Mouse (Mus musculus): Measurements from ENCODE around the gene F2r.

Gene F2r

DNA sequence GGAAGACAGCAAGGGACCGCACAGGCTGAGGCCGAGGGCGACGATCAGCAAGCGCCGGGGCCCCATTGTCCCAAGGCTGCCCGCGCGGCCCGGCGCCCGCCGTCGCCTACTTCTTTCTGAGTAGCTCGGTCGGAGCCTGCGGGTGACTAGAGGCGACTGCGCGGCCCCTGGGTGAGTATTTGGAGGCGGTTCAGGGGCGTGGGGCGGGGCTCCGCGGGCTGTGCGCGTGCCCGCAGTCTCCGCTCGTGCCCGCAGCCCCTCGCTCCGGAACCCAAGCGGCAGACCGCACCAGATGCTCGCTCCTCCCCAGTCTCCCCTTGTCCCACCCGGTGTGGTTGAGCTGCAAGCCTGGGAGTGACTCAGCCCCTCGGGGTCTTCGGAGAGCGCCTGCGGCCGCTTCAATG, at the start of gene F2r:
Gene F2r, minus strand, starts transcription at position 179 of the 404 bp plus-strand sequence.
- peak; percentile 89 for DNase-seq (ENCODE audit: low read depth, low spot score)

DNA sequence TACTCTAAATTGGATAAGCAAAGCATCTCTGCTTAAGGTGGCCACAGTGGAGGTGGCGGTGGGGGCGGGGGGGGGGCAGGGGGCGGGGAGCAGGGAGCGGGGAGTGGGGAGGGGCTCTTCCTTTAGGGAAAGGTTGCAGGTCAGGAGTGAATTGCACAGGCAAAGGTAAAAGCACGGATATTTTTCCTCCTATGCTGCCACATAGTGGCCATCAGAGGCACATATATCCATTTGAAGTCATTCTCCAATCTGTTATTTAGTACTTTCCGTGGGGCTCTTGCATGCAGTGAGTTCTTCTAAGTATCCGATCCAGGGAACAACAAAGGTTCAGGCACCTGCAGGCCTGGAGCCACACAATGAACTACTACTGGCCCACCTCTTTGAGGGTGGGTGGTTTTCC, 49.0 kb upstream of the F2r start:
- DNase-seq (ENCODE audit: low read depth, low spot score), result no peak

DNA sequence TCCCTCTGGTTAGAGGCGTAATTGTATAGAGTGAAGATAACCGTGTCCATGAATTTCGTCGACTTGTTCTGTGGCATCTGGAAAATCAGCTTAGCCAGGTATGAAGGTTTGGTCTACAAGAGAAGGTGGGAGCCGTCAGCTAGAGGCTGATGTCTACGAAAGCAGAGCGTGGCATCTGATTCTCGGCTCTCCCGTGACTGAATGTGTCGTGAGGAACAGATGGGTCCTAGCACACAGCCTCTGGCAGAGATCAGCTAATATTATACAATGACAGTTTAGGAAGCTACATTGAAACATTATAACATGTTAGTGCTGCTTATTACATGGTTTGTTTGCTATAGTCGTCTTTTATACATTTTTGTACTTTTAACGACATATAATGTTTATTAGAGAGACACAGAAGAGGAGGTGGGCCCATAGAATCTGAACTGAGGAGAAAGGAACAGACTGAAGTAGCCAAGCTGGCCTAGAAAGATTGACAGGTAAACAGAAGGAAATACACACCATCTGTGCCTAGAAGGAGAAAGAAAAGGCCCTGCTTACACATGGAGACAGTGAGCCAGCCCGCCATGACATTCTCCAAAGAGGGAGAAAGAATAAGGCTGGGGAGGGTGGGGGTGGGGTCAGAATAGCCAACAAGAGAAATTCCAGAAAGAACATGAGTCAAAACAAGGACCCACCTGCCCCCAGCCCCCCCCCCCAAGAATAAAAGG, 47.5 kb upstream of the F2r start:
- no peak for DNase-seq (ENCODE audit: low read depth, low spot score)

DNA sequence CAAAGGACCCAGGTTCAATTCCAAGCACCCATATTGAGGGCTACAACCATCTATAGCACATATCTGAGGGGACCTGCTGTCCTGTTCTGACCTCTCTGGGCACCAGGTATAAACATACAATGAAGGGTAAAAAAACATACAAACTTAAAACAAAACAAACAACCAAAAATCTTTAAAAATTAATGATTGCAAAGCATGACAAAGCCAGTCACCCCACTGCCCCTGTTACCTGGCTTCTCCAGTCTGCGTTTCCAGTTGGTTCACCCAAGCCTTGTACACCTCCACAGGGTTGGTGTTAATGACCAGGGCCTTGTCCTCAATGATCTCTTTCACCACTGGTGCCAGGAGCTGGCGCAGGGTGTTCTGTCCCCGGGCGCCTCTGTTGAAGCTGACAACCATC, 45.5 kb upstream of the F2r start:
- DNase-seq (ENCODE audit: low read depth, low spot score), result no peak

DNA sequence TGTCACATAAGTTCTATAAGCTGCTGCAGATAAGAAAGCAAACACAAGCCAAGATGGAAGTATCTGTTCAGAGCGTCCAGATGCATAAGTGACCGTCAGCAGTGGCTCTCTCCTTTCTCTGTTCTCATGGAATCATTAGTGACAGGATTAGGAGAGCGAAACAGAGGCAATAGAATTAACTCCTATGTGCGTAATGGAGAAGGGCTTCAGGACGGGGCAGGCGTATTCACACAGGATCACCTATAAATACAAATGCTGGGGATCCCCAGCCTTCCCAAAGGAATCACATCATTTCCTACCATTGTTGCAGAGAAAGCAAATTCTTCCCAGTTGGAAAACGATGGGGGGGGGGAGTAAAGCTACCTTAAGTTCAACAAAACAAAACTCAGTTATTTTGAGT, 41.1 kb upstream of the F2r start:
- no peak for DNase-seq (ENCODE audit: low read depth, low spot score)

DNA sequence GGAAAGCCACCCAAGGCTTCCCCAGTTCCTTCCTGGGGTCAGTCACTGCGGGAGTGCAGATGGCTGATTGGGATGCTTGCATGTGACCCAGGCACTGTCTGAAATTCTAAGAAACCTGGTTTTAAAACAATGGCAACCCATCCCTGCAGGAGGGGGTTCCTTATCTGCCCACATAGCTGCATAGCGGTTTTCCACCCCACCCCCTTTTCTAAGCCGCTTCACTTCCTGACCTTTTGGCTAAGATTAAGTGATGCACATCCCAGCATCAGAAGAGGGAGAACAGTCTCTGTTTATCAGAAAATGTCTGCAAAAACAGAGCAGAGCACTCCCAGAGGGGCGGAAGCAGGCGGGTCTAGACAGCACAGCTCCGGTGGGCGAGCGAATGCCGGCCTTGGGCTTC, 38.9 kb upstream of the F2r start:
- no peak for DNase-seq (ENCODE audit: low read depth, low spot score)

DNA sequence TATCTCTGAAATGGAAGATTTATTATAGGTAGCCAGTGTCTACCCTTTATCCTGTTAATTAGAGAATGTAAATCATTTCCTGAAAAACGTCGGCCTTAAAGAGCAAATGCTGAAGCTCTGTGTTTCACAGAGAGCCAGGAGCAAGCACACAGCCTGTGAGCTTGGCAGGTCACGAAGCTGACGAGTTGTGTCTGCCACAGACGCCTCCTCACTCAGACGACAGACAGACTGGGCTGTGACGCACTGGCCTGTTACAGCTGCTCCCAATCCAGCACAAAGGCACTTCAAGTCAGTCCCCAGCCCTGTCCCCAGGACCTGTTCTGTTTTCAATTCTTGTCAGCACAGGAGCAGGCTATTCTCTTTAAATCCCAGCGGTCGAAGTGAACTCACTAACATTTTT, 37.0 kb upstream of the F2r start:
- no peak for DNase-seq (ENCODE audit: low read depth, low spot score)

DNA sequence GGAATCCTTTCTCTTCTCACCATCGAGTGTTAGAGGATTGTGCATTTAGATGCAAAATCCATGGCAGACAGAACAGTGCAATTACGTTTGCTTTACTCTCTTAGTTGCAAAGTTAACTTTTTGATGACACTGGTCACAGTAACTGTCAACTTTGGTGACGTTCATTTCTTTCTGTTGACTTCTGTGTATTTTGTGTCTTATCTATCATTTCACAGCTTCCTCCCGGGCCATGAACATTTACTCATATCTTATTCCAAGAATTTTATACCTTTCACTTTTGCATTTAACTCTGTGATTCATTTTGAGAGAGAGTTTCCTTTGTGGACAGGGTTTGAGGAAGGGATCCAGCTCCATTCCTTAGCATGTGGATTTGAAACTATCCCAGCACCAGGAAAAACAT, 35.4 kb upstream of the F2r start:
- DNase-seq (ENCODE audit: low read depth, low spot score), result no peak

DNA sequence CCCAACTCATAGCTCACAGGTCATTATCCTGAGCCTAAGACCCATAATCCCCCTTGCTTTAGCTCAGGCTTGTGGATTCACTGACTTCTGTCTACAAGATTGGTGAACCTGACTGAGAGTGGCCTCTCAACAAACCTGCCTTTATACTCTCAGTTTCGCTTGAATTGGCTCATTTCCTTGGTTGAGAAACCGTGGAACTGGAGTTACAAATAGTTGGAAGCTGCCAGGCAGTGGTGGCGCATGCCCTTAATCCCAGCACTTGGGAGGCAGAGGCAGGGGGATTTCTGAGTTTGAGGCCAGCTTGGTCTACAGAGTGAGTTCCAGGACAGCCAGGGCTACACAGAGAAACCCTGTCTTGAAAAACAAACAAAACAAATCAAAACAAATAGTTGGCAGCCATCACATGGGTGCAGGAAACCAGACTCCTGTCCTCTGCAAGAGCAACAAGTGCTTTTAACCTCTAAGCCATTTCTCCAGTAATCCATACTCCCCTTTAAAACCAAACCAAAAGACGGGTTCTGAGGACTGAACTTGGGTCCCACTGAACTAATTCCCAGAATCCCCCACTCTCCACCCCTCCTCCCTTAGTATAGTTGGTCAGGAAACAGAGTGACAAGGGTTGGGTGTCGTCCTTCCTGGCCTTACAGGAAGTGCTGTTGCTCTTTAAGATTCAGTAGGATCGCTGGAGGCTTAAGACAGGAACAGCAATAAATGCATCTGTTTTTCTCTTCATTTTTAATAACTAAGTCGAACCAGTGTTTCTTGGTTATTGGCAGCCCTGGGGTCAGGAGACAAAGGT, 33.8 kb upstream of the F2r start:
- DNase-seq (ENCODE audit: low read depth, low spot score), result no peak

DNA sequence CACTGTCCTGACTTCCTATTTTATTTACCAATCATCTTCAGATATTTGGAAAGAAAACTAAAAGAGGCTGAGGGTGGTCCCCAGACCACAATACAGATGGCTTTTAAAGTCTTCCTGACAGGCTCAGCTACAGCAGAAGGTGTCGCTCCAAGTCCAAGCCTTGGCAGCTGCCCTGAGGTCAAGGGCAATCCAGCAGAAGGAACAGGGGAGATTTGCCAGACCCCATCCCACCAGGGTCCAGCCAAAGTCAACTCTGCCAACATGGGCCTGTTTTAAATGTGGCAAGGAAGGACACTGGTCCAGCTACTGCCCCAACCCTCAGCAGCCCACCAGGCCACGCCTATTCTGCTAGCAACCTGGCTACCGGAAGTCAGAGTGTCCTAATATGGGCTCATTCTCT, 31.7 kb upstream of the F2r start:
- no peak for DNase-seq (ENCODE audit: low read depth, low spot score)

DNA sequence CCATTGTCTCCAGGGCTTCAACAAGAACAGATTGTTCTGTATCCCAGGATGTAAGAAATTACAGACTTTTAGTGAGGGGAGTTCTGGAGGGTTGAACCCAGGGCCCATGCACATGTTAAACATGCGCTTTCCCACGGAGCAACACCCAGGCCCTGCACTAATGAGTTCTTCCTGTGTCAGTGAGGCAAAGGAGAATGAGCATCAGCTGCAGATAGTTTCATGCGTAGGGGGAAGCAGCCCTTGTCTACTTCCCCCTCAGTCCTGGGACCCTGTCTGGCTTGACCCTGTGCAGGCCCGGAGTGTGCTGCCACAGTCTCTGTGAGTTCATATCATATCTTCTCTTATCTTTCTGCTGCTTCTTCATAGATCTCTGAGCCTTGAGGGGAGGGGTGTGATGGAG, 29.0 kb upstream of the F2r start:
- DNase-seq (ENCODE audit: low read depth, low spot score), result no peak

DNA sequence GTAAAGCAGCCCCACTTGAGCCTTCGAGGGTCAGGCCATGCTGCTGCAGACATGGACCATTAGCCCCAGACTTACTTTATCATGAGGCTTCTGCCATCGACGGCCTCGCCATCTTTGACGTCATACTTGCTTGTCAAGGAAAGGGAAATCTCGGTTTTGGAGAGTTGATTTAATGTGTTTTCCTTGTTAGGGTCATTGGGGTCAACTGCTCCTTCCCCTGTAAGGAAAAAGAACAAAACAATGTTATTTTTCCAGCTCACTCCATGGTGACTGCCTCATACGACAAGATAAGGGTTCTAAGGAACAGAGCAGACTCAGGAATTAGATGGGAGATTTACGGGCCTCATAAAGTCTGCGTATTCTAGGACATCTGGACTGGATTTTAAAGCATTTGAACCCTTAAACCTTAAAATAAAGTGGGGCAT, 28.4 kb upstream of the F2r start:
- DNase-seq (ENCODE audit: low read depth, low spot score), result no peak

DNA sequence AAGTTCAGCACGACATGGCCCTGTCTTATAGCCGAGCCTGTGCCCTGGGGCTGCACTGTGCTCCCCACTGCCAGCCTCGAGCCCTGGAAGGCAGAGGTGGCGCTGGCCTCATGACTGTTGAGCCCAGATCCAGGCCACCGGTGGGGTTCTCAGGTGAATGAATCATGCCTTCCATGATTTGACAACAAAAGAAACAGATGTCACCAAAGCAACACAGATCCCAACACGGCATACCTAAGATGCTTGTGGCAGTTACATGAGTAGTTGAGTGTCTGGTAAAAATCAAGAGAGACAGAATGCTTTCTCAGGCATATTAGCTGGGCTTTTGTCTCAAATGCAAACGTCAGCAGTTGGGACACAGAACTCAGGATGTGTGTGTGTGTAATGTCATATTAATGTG, 25.5 kb upstream of the F2r start:
- no peak for DNase-seq (ENCODE audit: low read depth, low spot score)

DNA sequence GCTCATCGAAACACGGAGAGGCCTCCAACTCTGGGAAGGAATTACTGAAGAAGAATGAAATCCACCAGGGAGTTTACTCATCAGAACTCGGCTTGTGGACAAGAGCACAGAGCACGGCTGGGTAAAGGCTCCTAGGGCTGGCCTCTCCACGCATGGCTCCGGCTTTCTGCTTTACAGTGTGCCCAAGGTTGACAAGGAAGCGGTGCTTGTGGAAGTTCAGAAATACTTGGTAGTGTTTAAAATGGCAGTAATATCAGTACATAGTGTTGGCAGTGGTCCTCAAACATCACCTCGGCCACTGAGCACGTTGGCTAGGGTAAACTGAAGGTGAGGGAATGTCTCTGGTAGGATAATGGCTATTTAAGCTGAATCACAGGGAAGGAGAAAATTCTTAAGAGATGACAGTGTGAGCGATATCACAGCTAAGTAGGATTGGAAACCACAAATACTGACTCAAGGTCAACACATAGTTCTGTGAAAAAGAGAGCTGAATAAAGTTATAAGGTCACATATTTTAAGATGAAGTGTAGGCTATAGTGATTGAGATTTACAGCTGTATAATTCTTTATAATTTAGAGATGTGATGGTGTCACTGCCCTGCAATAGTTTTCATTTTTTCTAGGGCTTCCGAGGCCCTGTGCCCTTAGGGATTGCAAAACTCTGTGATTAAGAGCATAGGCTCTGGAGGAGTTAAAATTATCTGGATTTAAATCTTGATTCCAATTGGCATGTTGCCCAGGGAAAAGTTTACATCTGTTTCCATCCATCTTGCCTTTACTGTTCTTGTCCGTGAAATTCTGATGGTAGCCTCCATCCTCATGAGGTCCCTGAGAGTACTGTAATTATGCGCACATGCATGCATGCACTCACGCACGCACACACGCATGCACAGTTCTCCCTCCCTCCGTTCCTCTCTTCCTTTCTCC, 23.0 kb upstream of the F2r start:
- DNase-seq (ENCODE audit: low read depth, low spot score), result no peak

DNA sequence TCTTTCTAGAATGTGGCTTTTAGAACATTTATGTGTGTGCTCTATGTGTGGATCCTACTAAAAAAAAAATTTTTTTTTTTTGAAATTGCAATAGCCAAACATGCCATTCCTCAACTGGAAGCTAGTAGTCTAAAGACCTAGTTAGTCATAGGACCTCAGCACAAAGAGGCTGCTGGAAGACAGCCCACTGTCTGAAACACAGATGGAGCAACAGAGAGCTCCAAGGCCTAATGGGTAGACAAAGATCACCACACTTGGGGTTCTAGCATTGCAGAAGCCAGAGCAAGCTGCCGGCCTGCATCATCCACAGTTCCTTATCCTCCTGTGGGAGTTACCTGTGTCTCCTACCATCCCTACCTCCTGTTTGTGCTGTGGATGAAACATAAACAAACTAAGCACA, 22.1 kb upstream of the F2r start:
- no peak for DNase-seq (ENCODE audit: low read depth, low spot score)

DNA sequence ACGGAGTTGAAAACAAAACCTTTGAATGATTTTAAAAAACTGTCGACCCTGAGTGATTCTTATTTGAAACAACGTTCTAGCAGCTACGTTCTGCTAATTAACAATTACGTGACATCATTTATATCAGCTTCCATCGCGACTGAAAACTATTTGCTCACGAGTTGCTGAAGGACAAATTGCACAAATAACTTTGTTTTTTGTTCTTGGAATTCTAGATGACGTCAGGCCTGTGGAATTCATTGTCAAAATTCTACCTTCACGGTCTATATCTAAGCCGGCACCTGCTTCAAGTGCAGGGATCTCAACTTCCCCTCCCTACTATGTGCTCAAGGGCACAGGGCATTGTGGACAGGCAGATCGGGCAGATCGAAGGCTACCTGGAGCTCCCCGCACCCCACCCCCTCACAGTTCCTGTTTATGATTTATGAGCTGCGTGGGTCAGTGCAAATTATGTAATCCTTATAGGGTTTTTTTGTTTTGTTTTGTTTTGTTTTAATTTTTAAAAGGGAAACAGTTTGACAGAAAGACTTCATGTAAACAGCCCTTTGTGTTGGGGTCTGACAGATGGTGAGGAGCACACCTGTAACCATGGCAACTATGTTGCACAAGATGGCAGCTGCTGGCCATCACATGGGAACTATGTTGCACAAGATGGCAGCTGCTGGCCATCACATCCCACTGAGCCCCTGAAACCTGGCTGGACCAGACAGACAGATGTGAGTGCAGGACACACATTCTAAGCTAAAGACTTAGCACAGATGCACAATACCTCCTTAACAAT, 21.2 kb upstream of the F2r start:
- no peak for DNase-seq (ENCODE audit: low read depth, low spot score)

DNA sequence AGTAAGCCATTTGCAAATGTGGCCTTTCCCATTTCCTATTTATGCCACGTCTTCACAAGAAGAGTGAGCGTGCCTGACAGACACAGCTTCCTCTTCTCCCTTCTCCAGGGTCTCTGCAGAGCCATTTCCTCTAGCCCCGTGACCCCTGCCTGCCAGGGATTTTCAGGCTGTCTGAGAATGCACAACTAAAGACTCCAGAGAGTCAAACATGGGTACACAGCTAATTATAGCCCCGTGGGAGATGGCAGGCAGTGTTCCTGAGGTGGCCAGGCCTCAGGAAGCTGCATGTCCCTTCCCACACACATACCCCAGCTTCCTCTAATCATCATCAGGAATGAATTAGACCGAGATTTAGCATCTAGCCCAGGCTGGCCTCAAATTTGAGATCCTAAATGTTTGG, 20.6 kb upstream of the F2r start:
- no peak for DNase-seq (ENCODE audit: low read depth, low spot score)

DNA sequence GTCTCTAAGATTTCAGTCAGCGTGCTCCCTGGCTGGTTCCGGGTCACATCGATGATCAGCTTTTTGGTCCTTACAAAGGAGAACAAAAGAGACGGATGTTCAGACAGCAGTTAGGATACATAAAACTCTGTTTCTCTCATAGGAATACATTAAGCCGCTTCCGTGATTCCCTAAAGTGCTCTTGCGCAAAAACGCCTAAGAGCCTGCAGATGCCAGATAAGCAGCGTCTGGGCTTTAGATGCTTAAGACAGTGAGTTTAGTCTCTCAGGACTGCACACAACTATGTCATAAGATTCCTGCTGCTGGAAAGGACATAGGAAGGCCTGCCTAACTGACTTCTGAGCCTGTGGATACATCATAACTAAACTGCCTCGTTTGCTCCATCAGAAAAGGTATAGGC, 19.4 kb upstream of the F2r start:
- no peak for DNase-seq (ENCODE audit: low read depth, low spot score)

DNA sequence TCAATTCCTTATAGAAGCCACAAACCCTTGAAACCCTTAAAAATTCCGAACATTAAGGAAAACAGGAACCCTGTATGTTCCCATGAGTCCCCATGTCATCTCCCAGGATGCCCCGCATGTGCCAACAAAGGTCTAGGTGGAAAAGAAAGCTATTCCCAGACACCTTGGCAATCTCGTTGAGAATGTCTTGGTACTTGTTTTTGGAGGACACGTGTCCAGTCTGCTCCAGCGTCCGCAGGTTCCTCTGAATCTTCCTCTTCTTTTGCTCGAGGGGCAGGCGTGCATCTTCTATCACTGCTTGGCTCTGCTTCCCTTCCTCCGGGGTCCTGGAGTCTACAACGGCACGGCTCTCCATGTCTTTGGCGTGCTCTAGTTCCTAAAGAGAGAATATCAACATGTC, 17.0 kb upstream of the F2r start:
- no peak for DNase-seq (ENCODE audit: low read depth, low spot score)

DNA sequence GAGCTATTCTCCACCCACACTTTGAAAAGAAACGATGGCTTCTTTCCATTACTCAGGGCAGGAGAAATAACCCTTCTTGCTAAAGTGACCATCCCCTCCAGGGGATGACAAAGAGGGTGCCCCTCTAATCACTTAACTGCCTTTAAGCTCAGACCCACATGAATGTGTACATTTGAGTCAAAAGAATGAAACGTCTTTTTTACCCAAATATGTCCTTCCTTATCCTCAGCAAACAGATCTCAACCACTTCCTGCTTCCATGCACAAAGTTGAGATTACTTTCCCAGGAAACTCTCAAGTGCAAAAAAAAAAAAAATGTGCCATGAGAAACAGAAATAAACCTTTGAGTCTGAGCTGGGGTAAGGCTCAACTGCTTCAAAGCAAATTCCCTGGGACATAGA, 16.2 kb upstream of the F2r start:
- no peak for DNase-seq (ENCODE audit: low read depth, low spot score)

DNA sequence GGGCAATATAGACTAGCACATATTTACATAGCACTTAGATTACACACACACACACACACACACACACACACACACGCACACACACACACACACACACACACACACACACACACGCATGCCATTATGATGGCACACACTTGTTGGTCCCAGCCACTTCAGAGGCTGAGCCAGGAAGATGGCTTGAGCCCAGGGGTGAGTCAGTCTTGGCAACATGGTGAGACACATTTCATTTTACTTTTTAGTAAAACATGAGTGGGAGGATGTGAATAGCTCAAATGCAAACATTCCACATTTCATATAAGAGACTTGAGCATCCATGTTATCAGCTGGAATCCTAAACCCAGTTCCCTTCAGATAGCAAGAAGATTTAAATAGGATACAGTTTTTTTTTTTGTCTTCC, 15.1 kb upstream of the F2r start:
- no peak for DNase-seq (ENCODE audit: low read depth, low spot score)

DNA sequence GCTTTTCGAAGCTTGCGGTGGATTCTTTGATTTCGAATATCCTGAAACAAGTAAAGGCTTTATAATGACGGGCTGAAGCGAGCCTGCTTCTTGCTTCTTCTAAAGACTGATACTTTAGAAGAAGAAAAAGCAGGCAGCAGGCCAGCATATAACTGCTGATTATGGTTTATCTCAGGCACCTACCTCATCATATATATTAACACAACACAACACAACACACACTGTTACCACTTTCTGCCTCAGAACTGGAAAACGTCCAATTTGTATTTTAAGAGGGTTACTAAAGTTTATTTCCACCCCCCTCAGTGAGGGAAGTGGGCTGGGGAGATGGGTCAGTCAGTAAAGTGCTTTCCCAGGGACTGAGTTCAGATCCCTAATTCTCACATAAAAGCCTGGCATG, 13.9 kb upstream of the F2r start:
- no peak for DNase-seq (ENCODE audit: low read depth, low spot score)

Measured in forelimb bud, embryonic 11.5 days (tissue).